Mouse (Mus musculus): ENCODE data around the gene Ddx46.

- TF ChIP-seq CTCF (IDR thresholded peaks at IDR 0.05; ENCODE audit: control insufficient read depth, insufficient read depth, low read length) (no peak), POLR2A (IDR thresholded peaks at IDR 0.05; ENCODE audit: borderline replicate concordance, control insufficient read depth, low read depth, low read length) (no peak)
These were observed 16.2 kb downstream of the Ddx46 start for GRCm38 (mm10) chr13:55650980-55651379.

All from bone marrow, adult 2 months (tissue).